Mouse (Mus musculus) heart, adult 8-10 months (tissue): Measurements from ENCODE around the gene Camta1. TPM values are rescaled to one million over a fixed set of nuclear protein-coding genes. Genes with fewer than 3 reads are reported as not detected.

ENCODE experiments used
- DNase-seq: peaks from one replicate; pipeline ENCODE4 v3.0.0; 2022; ENCODE audit warnings: low spot score
- total RNA-seq, 4 experiments: library from RNA; stranded (reverse); gene quantifications; 2 replicates each; pipeline ENCODE4 v1.2.4; 2022

The Camta1 gene
- total RNA-seq, 4 experiments from 2014 or later: 185 to 232 (median 202) TPM

GRCm38 (mm10) chr4:151449981-151450380, 411.7 kb downstream of the Camta1 start:
- DNase-seq: no peak

- DNase-seq: no peak
Measured at GRCm38 (mm10) chr4:151448341-151448740, 413.3 kb downstream of the Camta1 start.

DNA sequence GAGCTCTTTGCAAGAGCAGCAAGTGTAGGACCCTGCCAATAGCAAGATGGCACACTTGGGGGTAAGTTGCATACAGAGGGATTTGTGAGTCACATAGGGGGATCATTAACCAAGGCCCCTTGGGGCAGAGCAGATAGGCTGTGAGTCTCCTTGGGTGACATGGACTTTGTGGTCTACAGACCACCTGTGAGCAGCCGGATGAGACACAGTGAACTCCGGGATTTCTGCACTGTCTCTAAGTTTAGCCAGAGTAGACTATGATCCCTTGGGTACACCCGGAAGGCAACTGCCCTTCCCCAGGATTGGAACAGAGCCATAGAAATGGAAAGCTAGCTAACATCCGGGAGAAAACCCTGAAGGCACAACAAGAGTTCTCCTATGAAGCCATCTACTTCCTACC, 417.0 kb downstream of the Camta1 start:
- DNase-seq: no peak

DNA sequence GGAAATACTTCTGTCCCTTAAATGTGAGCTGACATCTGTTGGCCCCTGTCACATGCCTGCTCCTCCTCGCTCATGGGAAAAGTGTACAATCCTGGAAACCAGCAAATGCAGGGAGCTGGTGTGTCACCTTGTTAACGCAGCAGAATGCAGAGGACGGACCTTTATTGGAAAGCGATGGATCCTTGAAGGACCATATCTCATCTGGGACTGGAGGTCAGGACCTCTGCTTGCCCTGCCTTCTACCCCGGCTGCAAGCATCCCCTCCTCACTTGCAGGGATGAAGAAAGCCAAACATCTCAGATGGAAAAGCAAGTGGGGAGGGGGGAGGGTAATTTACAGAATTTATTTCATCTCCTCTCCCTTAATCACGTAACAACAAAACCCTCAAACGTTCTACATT, 423.1 kb downstream of the Camta1 start:
- DNase-seq: no peak

- DNase-seq: peak; percentile 53
Measured at GRCm38 (mm10) chr4:151437859-151438258, 423.8 kb downstream of the Camta1 start.

DNA sequence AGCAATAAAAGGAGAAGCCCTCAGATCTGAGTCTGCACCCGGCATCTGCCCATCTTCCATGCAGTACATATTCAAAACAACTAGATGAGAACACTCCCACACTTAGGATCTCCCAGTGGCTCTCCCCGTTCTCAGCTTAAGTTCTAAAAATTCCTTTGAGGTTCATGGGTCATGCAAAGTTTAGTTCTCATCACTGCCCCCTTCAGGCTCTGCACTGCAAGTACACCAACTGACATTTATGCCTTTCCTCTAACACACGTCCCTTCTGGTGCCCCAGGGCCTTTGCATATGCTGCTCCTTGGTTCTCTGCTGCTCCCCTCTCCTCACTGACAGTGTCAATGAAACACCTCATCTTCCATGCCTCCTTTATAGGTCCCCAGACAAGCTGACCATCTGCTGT, 436.5 kb downstream of the Camta1 start:
- DNase-seq: no peak

DNA sequence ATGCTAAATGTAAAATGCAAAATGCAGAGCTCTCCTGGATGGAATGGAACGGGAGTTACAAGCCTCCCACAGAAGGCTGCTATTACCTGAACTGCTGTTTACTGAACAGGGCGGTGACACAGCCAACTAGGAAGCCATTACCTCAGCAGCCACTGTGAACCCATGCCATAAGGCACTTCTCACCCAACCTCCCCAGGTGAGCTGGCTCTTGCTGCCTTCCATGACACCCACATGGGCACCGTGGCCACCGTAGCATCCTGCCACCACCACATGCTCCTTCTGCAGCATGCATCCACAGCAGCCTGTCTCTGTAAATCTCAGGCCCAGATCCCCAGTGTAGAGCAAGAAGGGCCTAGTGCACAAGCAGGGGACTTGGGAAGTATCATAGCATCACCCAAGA, 438.8 kb downstream of the Camta1 start:
- no peak for DNase-seq

- DNase-seq: no peak
Measured at GRCm38 (mm10) chr4:151422361-151422760, 439.3 kb downstream of the Camta1 start.

DNA sequence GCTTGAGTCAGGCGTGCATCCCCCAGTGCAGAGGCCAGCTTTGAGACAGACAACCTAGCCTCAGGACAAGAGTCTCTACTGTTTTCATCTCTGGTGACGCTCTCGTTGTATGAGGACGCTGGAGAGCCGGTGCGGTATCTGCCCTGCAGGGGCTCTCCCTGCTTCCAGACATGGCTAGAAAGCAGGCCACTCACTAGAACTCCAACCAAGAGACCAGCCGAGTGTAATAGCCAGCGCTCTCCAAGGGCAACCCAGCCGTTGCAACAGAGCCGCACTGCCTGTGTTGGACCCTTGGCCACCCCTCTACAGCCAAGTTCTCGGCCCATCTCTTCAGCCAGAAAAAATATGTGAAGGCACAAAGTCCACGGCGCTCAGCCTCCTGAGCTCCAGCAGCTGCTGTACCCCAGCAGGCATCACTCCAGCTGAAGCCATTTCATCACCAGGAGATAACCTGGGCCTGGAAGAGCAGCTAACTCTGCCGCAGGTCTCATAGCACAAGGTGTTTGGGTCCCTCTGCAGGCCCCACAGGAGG, 443.3 kb downstream of the Camta1 start:
- DNase-seq: no peak

DNA sequence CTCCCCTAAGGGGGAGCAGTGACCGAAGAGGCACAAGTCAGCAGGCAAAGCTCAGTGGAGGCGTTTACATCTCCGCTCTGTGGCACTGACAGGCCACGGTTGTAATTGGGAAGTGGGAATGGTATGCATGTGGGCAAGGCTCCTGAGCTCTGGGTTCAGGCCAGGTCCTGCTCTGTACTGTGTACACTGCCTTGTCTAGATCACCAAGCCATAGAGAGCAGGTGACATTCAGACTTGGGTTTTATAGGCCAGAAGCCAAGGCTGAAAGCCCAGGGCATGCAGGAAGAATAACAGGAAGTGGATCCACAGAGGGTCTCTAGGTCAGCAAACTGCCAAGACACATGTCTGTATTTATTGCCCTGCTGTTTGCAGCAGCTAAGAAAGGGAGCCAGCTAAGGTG, 445.9 kb downstream of the Camta1 start:
- DNase-seq: no peak

DNA sequence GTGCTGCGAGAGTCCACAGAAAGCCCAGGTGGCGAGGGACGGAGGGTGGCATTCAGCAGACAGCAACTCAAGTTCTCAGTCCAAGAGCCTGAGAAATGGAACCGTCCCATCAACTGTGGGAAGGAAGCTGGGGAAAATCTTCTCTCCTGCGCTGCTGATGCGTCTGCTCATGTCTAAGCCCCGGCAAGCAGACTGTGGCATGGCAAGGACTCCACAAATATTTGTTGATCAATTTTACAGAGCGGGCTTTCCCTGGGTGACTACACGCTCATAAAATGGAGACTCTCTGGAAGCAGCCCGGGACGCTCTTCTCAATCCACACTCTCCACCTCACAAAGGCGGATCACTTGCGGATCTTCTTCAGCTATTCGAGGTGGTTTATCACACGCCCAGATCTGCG, 446.3 kb downstream of the Camta1 start:
- DNase-seq: no peak

DNA sequence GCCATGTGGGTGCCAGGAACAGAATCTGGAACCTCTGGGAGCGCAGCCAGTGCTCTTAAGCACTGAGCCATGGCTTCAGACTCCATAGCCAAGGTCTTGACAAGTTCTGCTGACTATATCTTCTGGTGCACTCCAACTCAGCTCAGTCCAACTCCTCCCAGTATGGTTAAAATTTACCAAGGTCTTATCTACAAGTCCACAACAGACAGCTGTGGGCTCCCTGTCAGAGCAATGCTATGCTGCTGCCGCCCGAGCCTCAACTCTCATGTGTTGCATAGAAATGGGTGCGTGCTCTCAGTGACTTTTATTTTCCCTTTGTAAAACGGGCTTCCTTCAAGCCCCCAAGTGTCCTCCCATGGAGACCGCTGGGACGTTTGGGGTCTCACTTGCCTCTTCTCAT, 446.7 kb downstream of the Camta1 start:
- no peak for DNase-seq

- peak; percentile 55 for DNase-seq
Measured at GRCm38 (mm10) chr4:151411641-151412061, 450.0 kb downstream of the Camta1 start.

- DNase-seq: no peak
Measured at GRCm38 (mm10) chr4:151411016-151411415, 450.7 kb downstream of the Camta1 start.

GRCm38 (mm10) chr4:151409291-151409690, 452.4 kb downstream of the Camta1 start:
- DNase-seq: no peak

- DNase-seq: no peak
Measured at GRCm38 (mm10) chr4:151408811-151409210, 452.9 kb downstream of the Camta1 start.

- DNase-seq: no peak
Measured at GRCm38 (mm10) chr4:151408246-151408645, 453.4 kb downstream of the Camta1 start.

- DNase-seq: no peak
Measured at GRCm38 (mm10) chr4:151407129-151407528, 454.5 kb downstream of the Camta1 start.

- DNase-seq: no peak
Measured at GRCm38 (mm10) chr4:151404581-151405256, 457.0 kb downstream of the Camta1 start.

- DNase-seq: no peak
Measured at GRCm38 (mm10) chr4:151401685-151402397, 459.8 kb downstream of the Camta1 start.

DNA sequence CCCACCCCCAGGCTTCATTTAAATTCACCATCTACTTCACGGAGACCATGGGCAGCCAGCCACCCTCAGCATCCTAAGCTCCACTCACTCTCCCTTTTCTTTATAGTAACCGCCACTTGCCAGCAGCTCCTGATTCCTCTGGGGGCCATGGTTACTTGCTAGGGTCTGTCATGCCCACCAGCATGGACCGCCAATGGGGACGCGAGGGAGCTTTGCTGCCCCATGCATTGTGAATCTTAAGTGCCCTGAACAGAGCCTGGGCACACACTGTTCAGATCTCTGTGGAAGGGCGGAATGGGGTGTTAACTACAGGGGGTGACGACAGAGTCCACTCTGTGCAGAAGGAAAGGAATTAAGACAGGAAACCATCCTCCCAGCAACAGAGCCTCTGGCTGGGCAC, 465.1 kb downstream of the Camta1 start:
- no peak for DNase-seq

GRCm38 (mm10) chr4:151389345-151389744, 472.3 kb downstream of the Camta1 start:
- DNase-seq: no peak
